Mouse (Mus musculus): ENCODE results near the gene Tmem120b.

The Tmem120b gene

DNA sequence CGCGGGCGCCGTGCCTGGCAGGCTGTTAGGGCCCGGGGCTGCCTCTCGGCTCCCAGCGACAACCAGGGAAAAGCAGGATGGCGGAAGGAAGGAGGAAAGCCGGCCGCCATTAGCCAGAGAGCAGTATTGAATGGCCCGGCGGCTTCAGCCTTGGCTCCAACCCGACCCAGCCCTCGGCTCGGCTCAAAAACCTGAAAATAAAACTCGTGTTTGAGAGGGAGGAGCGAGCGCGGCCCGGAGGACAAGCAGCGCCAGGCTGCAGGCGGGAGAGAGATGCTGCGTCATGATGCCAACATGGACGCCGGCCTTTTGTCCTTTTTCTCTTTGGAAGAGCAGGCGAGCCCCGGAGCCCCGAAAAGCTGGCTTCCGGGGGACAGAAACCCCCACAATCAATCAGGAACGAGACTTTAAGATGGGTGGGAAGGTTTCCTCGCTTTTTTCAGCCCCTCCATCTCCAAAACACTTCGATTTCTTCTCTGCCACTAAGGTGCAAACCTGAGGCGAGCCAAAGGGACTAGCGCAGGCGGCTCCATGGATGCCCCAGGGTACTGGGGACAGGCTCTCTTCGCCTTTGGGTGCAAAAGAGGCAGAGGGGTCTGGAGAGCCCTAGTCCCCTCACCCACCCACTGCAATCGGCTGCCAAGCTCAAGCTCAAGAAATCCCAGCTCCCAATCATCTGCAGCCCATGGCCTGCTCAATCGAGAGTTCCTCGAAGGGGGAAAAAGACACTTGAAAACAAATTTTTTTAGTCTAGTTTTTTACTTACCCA, 70.9 kb downstream of the Tmem120b start:
- intact Hi-C loops (cut with DNase I): no loop called here

DNA sequence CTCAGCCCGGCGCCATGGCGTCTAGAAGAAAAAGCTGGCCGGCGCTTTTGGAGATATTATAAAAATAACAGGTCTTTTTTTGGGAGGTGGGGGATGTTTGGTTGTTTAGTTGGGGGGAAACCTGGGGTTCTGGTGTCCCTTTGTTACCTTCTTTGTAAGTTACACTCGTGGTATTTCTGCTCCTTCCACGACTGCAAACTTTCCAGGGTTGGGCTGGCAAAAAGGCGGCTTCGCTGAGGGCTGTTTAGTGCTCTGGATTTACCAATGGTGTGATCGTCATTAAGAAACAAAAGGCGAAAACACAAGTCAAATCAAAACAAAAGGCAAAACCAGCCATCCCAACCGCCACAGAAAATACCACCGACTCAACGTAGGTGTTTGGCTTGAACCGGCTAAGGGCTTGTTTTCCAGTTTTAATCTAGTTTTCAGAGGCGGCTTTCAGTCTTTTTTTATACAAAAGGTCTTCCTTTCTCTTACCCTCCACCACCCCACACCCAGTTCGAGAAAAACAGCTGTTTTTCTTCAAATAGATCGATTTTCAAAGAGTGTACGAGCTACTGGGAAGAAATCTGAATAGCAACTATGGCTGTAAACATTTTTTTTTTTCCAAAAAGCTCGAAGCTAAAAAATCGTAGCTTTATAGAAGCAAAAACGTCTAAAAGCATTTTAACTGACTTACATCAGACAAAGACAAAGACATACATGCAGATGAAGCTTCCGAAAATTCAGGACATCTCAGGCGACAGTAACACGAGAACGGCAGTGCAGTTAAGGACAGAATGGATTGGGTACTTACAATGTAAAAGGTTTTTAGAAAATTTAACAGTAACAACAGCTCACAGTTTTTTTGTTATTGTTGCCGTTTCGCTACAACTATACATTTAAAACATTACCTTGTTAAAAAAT, 71.8 kb downstream of the Tmem120b start:
- intact Hi-C loops (cut with DNase I): no loop called here

DNA sequence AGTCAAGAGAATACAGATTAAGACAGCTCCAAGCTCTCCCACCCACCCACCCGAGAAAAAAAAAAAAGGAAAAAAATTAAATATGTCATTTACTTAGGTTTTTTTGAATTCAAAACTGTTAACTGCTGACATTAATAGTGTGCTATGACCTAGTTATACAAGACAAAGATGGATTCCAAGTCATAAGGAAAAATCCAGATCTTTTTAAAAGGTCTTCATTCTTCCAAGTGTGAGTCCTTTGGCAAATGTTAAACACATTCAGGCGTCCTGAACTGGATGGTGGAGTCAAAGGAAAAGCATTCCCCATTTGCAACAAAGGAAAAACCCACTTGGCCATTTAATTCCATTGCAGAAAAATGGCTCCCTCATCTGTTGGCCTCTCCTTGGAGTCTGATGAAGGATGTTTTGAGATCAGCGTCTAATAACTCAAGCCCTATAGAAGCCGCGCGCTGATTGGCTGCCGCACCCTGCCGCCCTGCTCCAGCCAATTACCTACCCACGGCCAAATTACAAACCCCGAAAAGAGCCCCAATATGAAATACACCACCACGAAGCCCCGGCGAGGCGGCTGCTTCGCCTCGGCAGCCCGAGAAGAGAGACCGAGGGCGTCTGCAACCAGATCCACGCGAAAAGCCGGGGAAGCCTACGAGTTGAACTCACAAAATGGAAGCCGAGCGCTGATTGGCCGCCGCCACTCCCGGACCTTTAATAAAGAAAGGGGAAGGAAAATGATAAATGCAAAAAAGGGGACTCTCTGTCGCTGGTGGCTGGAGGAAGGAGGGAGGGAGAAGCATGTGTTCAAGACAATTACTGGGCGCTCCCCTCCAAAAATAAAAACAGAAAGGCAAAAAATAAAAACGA, 72.7 kb downstream of the Tmem120b start:
- intact Hi-C loops (cut with DNase I): no loop called here

DNA sequence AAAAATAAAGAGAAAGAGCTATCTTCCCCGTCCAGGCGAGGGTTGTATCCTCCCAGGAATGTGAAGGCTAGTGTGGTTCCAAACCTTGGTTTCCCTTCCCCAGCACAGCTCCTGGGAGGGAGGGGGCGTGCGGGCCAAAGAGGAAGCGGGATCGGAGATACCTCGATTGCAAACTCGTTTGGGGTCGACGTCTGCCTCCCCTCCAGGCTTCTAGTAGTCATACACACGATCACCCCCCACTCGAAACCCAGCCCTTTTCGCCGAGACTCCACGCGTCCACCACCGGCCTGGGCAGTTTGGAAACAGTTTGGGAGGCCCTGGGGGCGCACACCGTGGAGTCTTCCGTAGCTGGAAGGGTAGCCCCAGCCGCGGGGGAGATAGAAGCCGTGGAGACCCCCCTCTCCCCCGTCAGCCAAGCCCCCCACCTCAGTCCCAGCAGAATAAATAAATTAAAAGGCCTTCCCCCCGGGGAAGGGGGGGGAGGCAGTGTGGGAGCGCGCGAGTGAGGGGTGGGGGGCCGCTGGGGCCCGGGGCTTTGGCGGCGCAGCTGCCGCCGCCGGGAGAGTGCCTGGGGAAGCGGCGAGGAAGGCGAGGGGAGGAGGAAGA, 73.4 kb downstream of the Tmem120b start:
- intact Hi-C loops (cut with DNase I): no loop called here

DNA sequence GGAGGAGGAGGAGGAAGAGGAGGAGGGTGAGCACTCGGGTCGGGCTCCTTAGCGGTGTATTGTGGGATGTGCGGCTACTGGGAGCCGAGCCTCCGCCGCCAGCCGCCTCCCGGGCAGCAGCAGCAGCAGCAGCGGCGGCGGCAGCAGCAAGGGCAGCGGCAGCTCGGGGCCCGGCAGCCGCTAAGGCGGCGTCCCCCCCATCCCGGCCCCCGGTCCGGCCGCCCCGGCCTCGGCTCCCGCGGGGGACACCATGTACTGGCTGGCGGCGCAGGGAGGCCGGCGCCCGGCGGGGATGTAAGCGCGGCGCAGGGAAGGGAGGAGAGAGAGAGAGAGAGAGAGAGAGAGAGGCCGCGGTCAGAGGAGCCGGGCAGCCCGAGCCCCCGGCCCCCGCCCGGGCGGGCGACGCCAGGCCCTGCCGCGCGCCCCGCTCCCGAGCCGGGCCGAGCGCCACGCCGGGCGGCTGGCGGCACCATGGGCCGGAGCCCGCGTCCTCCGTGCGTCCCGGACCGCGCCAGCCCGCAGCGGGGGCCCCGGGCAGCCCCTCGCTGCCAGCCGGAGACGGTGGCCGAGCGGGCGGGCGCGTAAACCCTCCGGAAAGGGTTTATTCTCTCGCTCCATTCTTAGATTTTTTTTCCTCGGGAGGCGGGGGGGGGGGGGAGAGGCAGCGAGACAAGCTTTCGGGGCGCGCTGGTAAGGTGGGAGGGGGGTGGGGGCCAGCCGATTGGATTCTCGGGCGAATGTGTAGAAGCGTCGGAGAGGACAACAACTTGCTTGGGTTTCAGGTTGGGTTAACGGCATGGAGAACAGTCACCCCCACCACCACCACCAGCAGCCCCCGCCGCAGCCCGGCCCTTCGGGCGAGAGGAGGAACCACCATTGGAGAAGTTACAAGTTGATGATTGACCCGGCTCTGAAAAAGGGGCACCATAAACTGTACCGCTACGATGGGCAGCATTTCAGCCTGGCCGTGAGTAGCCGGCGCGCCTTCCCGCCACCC, 74.2 kb downstream of the Tmem120b start, which contains the start of gene Setd1b:
Gene Setd1b, plus strand, starts transcription at position 33 of the 997 bp plus-strand sequence.
- intact Hi-C loops (cut with DNase I): no loop called here

DNA sequence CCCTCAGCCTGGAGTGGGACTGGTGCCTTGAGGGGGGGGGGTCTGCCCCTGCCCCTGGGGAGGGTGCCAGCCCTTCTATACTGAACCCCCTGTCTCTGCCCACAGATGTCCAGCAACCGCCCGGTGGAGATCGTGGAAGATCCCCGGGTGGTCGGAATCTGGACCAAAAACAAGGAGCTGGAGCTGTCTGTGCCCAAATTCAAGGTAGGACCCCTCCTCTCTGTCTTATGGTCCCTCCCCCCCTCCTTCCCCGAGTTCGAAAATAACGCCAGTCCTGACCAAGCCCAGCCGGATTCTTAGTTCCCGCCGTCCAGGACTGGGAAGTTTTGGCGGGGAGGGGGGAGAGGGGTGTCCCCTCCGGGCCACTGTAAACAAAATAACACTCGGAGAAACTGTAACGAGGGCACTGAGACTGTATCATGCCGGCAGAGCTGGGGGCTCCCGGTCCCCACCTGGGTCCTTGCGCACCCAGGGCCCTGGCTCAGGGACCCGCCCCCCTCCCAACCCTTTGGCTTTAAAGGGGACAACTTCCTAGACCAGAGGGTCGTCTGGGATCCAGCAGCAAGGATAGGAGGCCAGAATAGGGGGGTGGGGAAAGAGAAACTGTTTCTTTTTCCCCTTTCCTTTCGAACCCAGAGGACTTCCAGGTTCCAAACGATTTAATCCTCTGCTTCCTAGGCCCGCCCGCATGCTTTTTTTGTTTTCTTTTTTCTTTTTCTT, 75.2 kb downstream of the Tmem120b start:
- intact Hi-C loops (cut with DNase I): no loop called here

DNA sequence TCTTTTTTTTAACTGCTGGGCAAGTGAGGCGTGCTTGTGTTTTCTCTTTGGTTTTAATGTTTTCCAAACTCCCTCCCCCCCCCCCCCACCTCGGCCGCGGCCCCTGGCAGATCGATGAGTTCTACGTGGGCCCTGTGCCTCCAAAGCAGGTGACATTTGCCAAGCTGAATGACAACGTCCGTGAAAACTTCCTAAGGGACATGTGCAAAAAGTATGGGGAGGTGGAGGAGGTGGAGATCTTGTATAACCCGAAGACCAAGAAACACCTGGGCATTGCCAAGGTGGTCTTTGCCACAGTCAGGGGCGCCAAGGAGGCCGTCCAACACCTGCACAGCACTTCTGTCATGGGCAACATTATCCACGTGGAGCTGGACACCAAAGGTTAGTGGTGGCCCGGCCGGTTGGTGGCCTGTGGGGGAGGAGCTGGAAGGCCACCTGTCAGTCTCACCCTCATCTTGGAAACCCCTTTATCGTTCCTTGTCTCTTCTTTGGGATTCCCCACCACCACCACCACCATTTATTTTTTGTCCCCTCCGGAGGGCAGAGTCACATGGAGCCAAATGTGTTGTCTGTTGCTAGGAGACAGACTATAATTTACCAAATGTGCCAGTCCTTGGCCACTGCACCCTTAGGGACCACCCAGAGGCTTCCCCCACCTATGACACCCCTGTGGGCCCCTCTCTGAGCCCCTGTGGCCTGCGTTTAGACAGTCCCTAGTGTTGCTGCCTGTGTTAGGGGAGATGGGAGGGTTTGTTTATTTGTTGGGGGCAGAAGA, 75.9 kb downstream of the Tmem120b start:
- intact Hi-C loops (cut with DNase I): no loop called here

DNA sequence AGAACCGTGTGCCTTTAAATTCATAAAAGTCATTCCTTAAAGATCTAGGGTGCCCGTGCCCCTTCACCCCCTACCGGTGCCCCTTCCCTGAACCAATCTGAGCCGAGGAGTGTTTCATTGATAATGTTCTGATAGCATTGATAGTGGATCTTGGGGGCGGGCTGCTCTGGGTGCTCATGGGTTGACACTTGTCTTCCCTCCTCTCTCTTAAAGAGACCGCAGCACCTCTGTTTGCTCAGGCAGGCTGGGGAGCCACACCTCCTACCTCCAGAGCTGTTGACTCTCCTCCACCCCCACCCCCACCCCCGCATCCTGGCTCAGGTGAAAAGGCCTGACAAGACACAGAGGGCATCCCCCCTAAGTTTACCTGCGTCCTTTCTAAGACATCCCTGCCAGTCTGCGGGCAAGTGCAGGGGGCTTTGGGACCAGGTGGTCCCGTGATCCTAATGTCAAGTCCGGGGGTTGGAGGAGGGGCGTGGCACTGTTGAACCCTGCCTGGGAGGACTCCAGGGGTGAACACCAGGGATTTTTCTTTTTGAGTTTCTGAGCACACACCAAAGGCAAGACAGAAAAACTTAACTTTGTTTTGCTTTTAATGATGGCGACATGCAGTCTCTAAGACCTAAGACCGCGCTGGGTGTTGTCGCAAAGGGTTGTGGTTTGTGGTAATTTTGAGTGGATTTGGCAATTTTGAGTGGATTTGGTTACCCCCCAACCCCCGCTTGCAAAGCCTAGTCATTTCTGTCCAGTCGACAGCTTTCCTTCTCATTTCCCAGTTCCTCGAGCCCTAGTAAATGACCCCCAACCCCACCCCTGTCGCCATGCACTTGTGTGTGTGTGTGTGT, 76.8 kb downstream of the Tmem120b start:
- intact Hi-C loops (cut with DNase I): no loop called here

DNA sequence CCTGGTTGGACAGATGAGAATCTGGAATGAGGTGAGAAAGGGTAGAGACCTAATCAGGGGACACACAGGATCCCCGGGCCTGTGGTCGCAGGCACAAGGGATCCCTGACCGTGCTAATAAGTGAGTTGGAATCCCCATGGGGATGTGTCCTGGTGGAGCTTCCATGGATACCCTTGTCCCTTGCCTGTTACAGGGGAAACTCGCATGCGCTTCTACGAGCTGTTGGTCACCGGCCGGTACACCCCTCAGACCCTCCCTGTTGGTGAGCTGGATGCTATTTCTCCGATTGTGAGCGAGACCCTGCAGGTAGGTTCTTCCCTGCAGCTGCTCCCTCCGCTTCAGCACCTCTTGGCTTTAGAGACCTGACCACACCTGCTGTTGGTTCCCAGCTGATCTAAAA, 78.1 kb downstream of the Tmem120b start:
- intact Hi-C loops (cut with DNase I): no loop called here

DNA sequence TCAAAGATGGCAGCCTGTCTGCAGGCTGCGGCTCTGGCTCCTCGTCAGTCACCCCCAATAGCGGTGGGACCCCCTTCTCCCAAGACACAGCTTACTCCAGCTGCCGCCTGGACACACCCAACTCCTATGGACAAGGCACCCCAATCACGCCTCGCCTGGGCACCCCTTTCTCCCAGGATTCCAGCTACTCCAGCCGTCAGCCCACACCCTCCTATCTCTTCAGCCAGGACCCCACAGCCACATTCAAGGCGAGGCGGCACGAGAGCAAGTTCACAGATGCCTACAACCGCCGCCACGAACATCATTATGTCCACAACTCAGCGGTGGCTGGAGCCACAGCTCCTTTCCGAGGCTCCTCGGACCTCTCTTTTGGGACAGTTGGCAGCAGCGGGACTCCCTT, 79.4 kb downstream of the Tmem120b start:
- intact Hi-C loops (cut with DNase I): no loop called here

DNA sequence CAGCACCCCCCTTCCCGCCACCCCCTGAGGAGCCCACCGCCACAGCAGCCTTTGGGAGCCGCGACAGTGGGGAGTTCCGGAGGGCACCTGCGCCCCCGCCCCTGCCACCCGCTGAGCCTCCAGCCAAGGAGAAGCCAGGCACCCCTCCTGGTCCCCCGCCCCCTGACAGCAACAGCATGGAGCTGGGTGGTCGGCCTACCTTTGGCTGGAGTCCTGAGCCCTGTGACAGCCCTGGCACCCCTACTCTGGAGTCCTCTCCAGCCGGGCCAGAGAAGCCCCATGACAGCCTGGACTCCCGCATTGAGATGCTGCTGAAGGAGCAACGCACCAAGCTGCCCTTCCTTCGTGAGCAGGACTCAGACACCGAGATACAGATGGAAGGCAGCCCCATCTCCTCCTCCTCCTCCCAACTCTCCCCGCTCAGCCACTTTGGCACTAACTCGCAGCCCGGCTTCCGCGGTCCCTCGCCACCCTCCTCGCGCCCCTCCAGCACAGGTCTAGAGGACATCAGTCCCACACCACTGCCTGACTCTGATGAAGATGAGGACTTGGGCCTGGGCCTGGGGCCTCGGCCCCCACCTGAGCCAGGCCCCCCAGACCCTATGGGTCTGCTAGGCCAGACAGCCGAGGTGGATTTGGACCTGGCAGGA, 80.0 kb downstream of the Tmem120b start:
- intact Hi-C loops (cut with DNase I): loop anchor here (2.0 kb wide), 1 partner anchor 15 kb away; the partner anchor contains the start of gene Rhof

DNA sequence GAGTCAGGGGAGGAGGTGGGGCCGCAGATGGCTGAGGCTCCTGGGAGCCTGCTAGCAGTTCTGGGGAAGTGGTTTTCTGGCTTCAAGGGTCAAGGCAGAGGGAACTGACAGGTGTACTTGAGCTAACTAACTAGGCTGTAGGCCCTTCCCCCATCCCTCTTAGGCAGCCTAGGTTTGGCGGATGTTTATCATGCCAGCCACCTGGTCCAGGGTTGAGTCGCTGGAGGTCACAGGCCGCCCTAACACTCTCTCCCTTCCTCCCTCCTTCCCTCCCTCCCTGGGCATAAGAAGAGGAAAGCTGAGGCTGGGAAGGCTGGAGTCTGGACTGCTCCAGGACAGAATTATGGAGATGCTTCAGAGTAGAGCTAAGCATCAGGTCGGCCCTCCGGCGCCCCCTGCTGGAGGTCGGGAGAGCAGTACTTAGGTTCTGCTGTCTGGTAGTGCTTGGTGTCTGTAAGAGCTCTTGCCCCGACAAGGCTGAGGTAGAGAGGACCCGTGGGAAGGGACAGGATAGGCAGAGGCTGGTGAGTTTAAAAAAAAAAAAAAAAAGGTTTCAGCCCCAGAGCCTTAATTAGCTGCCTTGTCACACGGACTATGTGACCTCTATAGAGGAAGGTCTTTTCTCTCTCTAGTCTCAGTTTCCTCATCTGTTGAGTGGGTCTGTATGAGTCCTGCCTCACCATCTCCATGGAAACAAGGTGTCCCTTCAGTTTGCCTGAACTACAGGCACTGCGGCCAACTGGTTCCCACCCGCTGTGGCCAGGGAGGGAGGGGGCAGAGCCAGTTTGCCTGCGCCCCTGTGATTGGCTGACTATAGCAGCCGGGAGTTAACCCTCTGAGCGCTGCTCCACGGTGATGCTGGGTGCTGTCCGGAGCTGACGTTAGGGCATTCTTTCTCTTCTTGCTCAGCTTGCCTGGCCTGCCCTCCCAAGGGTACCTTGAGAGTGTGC, 81.5 kb downstream of the Tmem120b start:
- intact Hi-C loops (cut with DNase I): loop anchor here (2.0 kb wide), 1 partner anchor 17 kb away; the partner anchor contains the start of gene Rhof

DNA sequence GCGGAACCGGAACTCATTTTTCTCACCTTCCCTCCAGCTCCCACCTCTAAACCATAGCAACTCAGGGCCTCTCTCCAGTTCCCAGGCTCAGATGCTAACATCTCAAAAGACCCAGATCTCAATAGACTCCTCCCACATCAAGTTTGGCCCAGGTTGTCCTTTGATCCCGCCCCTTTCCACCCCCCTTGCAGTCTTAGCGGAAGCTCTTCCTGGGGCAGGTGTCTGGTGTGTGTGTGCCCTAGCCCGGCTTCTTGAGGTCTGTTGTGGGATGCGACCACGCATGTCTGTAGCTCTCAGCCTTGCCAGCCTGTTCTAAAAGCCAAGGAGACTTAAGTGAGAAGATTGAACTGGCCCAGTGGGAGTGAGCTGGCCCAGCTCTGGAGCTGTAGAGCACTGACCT, 82.4 kb downstream of the Tmem120b start:
- intact Hi-C loops (cut with DNase I): no loop called here

DNA sequence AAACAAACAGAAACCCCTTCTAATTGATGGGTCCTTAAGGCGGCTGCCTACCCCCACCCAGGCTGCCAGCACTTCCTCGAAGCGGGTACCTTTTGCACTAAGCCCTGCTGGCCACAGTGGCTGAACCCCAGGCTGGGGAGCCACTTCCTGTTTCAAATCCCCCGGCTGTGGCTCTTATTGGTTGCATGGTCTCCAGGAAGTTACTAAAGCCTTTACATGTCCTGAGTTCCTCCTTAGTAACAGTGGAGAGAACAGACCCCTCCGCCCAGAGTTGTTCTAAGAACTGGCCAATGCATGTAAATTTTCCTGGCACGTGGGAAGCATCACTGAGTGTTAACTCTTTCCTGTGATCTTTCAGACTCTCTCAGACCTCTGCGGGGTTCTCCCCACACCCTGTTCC, 82.9 kb downstream of the Tmem120b start:
- intact Hi-C loops (cut with DNase I): no loop called here

DNA sequence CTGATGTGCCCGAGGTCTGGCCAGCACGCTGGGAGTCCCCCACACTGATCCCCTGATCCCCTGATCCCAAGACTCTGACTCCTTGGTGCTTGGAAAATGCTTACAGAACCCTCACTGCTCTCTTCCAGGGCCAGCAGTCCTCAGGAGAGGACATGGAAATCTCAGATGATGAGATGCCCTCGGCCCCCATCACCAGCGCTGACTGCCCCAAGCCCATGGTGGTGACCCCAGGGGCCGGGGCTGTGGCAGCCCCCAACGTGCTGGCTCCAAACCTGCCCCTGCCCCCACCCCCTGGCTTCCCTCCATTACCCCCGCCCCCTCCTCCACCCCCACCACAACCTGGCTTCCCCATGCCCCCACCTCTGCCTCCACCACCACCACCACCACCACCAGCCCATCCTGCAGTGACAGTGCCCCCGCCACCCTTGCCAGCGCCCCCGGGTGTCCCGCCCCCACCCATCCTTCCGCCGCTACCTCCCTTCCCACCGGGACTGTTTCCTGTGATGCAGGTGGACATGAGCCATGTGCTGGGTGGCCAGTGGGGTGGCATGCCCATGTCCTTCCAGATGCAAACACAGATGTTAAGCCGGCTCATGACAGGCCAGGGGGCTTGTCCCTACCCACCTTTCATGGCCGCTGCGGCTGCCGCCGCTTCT, 83.6 kb downstream of the Tmem120b start:
- intact Hi-C loops (cut with DNase I): no loop called here

Measured in adrenal gland (tissue).